Mouse (Mus musculus) lung, postnatal 36 days (tissue): ENCODE data around the gene Amacr.
"Not testable (repeated sequence)": the region's sequence is repeated elsewhere in the genome, so short reads cannot be mapped to it uniquely, and the experiment has no call there.

Experiments used
- DNase-seq: peaks from one replicate; pipeline ENCODE4 v3.0.0; 2022; ENCODE audit warnings: mixed read lengths

The Amacr gene

GRCm38 (mm10) chr15:10981377-10982063 is at the start of gene Amacr:
TSS of gene Amacr (plus strand) at chr15:10981756.
- DNase-seq = peak; percentile 92

GRCm38 (mm10) chr15:10933930-10934329 is 47.6 kb upstream of the Amacr start:
- DNase-seq = no peak

GRCm38 (mm10) chr15:10940148-10941108 is 41.1 kb upstream of the Amacr start:
- peak; percentile 28 for DNase-seq

GRCm38 (mm10) chr15:10941901-10942300 is 39.7 kb upstream of the Amacr start:
- no peak for DNase-seq

- no peak for DNase-seq
These were observed 33.7 kb upstream of the Amacr start for GRCm38 (mm10) chr15:10947852-10948251.

- DNase-seq = no peak
These were observed 29.4 kb upstream of the Amacr start, which contains the start of gene C1qtnf3 for GRCm38 (mm10) chr15:10951951-10952759. TSS of gene C1qtnf3 (plus strand) at chr15:10952332.

- DNase-seq = no peak
These were observed 28.7 kb upstream of the Amacr start for GRCm38 (mm10) chr15:10952760-10953305.

- no peak for DNase-seq
These were observed 28.1 kb upstream of the Amacr start for GRCm38 (mm10) chr15:10953465-10953864.

- no peak for DNase-seq
These were observed 27.1 kb upstream of the Amacr start for GRCm38 (mm10) chr15:10954381-10955016.

- DNase-seq = no peak
These were observed 26.4 kb upstream of the Amacr start for GRCm38 (mm10) chr15:10955156-10955555.

- DNase-seq = no peak
These were observed 24.9 kb upstream of the Amacr start for GRCm38 (mm10) chr15:10956706-10957105.

GRCm38 (mm10) chr15:10959277-10960026 is 22.1 kb upstream of the Amacr start:
- no peak for DNase-seq

- DNase-seq = no peak
These were observed 21.3 kb upstream of the Amacr start for GRCm38 (mm10) chr15:10960267-10960666.

- DNase-seq = no peak
These were observed 19.0 kb upstream of the Amacr start for GRCm38 (mm10) chr15:10962601-10963000.

GRCm38 (mm10) chr15:10969439-10969838 is 12.1 kb upstream of the Amacr start:
- DNase-seq = no peak

- no peak for DNase-seq
These were observed 10.8 kb upstream of the Amacr start for GRCm38 (mm10) chr15:10970777-10971176.

GRCm38 (mm10) chr15:10977151-10977550 is 4.4 kb upstream of the Amacr start:
- no peak for DNase-seq

GRCm38 (mm10) chr15:10980712-10981111 is 844 bp upstream of the Amacr start:
- DNase-seq = no peak

- no peak for DNase-seq
These were observed 494 bp downstream of the Amacr start for GRCm38 (mm10) chr15:10982064-10982435.

- DNase-seq = no peak
These were observed 4.2 kb downstream of the Amacr start for GRCm38 (mm10) chr15:10985756-10986155.

- not testable (repeated sequence) for DNase-seq
These were observed 4.9 kb downstream of the Amacr start for GRCm38 (mm10) chr15:10986477-10986876.
